ENCODE assay signal across 12 mouse cellular contexts in genomic region chr6:108969477-108970176, GRCm38 (mm10).
DNase-seq lines count a peak whose midpoint lies in the region; ATAC-seq and TF ChIP-seq lines count a peak whose summit lies in the region.
"Had no signal": no experiment of that assay in that cellular context is flagged by ENCODE, and none has a peak within 500 bp of the region (broad histone marks: within the 10 kb centered on the region; RNA-seq: fewer than 3 reads in every experiment).

No protein-coding gene starts in this region.

- H3K36me3 ChIP-seq in hindbrain, embryonic 13.5 days, result no peaks in the 10 kb centered on the region
- H3K36me3 ChIP-seq in hindbrain, embryonic 10.5 days, result no peaks in the 10 kb centered on the region
- H3K36me3 ChIP-seq in lung, embryonic 14.5 days (ENCODE audit: insufficient read depth), result no peaks in the 10 kb centered on the region
- H3K36me3 ChIP-seq in forebrain, postnatal 0 days (ENCODE audit: insufficient read depth), result no peaks in the 10 kb centered on the region
- no peaks in the 10 kb centered on the region for H3K36me3 ChIP-seq in hindbrain, postnatal 0 days (ENCODE audit: insufficient read depth, low read length)

- WGBS in hindbrain, embryonic 13.5 days, result 45% methylated on average over 4 of the region's 4 CpGs
- 57% methylated on average over 4 of the region's 4 CpGs for WGBS in hindbrain, embryonic 10.5 days
- WGBS in lung, embryonic 14.5 days, result 63% methylated on average over 4 of the region's 4 CpGs
- WGBS in forebrain, postnatal 0 days, result 23% methylated on average over 4 of the region's 4 CpGs
- WGBS in hindbrain, postnatal 0 days, result 36% methylated on average over 4 of the region's 4 CpGs

- peak; percentile 66 for ATAC-seq in hindbrain, embryonic 13.5 days (ENCODE audit: low FRiP score)
- no peak for ATAC-seq in lung, embryonic 14.5 days (ENCODE audit: insufficient read depth)
- ATAC-seq in forebrain, postnatal 0 days, result no peak
- ATAC-seq in hindbrain, postnatal 0 days, result no peak

- 0 out of 2 replicates have a peak, but pooled peaks cover 4% of the 10 kb centered on the region for H3K4me1 ChIP-seq in hindbrain, embryonic 13.5 days (replicated peaks)
- H3K4me1 ChIP-seq in hindbrain, embryonic 10.5 days (replicated peaks), result no peaks in the 10 kb centered on the region
- H3K4me1 ChIP-seq in lung, embryonic 14.5 days (ENCODE audit: insufficient read depth), result no peaks in the 10 kb centered on the region
- no peaks in the 10 kb centered on the region for H3K4me1 ChIP-seq in forebrain, postnatal 0 days (ENCODE audit: insufficient read depth)
- H3K4me1 ChIP-seq in hindbrain, postnatal 0 days (ENCODE audit: insufficient read depth, low read length), result no peaks in the 10 kb centered on the region

- no peak overlapping the region; the same call in 1 of the 2 replicates for H3K27ac ChIP-seq in hindbrain, embryonic 13.5 days
- no peak overlapping the region for H3K27ac ChIP-seq in hindbrain, embryonic 10.5 days
- no peak overlapping the region for H3K27ac ChIP-seq in lung, embryonic 14.5 days (ENCODE audit: low read depth)
- H3K27ac ChIP-seq in forebrain, postnatal 0 days (ENCODE audit: low read depth, low read length), result no peak overlapping the region
- peak overlapping the region; percentile 32; the same call in 1 of the 2 replicates for H3K27ac ChIP-seq in hindbrain, postnatal 0 days
- H3K27ac ChIP-seq: stomach, postnatal 0 days had no signal

- no peak overlapping the region for H3K4me2 ChIP-seq in hindbrain, embryonic 13.5 days
- H3K4me2 ChIP-seq in lung, embryonic 14.5 days, result no peak overlapping the region
- no peak overlapping the region for H3K4me2 ChIP-seq in forebrain, postnatal 0 days (ENCODE audit: low read depth)
- no peak overlapping the region for H3K4me2 ChIP-seq in hindbrain, postnatal 0 days (ENCODE audit: low read depth, low read length)
- H3K4me2 ChIP-seq: liver, embryonic 11.5 days had no signal

- no peak for DNase-seq in hindbrain, embryonic 10.5 days (ENCODE audit: low spot score)
- DNase-seq in lung, embryonic 14.5 days, result peak; percentile 45
- DNase-seq in lung, postnatal 4 days, result no peak
- peak; percentile 19 for DNase-seq in forebrain, postnatal 0 days
- DNase-seq in hindbrain, postnatal 0 days (ENCODE audit: low spot score), result peak; percentile 68
- DNase-seq in spleen, adult 18-20 months, result no peak
- DNase-seq: gastrocnemius, postnatal 36 days; lung, postnatal 14 days; thymus, postnatal 4 days had no signal

- TF ChIP-seq CTCF in lung, embryonic 14.5 days (IDR thresholded peaks at IDR 0.05; ENCODE audit: low read depth), result no peak
- no peak for TF ChIP-seq CTCF in forebrain, postnatal 0 days (IDR thresholded peaks at IDR 0.05; ENCODE audit: low read depth)
- no peak for TF ChIP-seq CTCF in hindbrain, postnatal 0 days (IDR thresholded peaks at IDR 0.05; ENCODE audit: low read depth)

- H3K9ac ChIP-seq in hindbrain, embryonic 13.5 days, result no peak overlapping the region
- no peak overlapping the region for H3K9ac ChIP-seq in lung, embryonic 14.5 days
- no peak overlapping the region for H3K9ac ChIP-seq in forebrain, postnatal 0 days
- H3K9ac ChIP-seq in hindbrain, postnatal 0 days (replicated peaks; ENCODE audit: low read length), result no peak overlapping the region

- no peaks in the 10 kb centered on the region for H3K27me3 ChIP-seq in hindbrain, embryonic 13.5 days
- H3K27me3 ChIP-seq in hindbrain, embryonic 10.5 days (ENCODE audit: insufficient read depth, poor library complexity, severe bottlenecking), result no peaks in the 10 kb centered on the region
- no peaks in the 10 kb centered on the region for H3K27me3 ChIP-seq in lung, embryonic 14.5 days (ENCODE audit: insufficient read depth, low read length)
- no peaks in the 10 kb centered on the region for H3K27me3 ChIP-seq in forebrain, postnatal 0 days (ENCODE audit: insufficient read depth, low read length)
- no peaks in the 10 kb centered on the region for H3K27me3 ChIP-seq in hindbrain, postnatal 0 days (ENCODE audit: insufficient read depth, low read length)

- no peaks in the 10 kb centered on the region for H3K9me3 ChIP-seq in hindbrain, embryonic 13.5 days
- H3K9me3 ChIP-seq in hindbrain, embryonic 10.5 days, result no peaks in the 10 kb centered on the region
- H3K9me3 ChIP-seq in lung, embryonic 14.5 days (ENCODE audit: low read depth, low read length), result no peaks in the 10 kb centered on the region
- H3K9me3 ChIP-seq in forebrain, postnatal 0 days (ENCODE audit: low read length), result no peaks in the 10 kb centered on the region
- H3K9me3 ChIP-seq in hindbrain, postnatal 0 days (ENCODE audit: low read length), result no peaks in the 10 kb centered on the region

- H3K4me3 ChIP-seq in hindbrain, embryonic 13.5 days, result no peak overlapping the region
- no peak overlapping the region for H3K4me3 ChIP-seq in hindbrain, embryonic 10.5 days
- no peak overlapping the region for H3K4me3 ChIP-seq in lung, embryonic 14.5 days (ENCODE audit: low read depth, low read length)
- H3K4me3 ChIP-seq in forebrain, postnatal 0 days (ENCODE audit: low read depth, low read length), result no peak overlapping the region
- no peak overlapping the region for H3K4me3 ChIP-seq in hindbrain, postnatal 0 days (ENCODE audit: low read length)

Comparison
In these comparisons a context has a peak if more than half of its experiments do, and no peak if none do; other contexts are left out.
1. DNase-seq: peak in lung, embryonic 14.5 days (single experiment), forebrain, postnatal 0 days (single experiment) and hindbrain, postnatal 0 days (single experiment); none in hindbrain, embryonic 10.5 days (single experiment), lung, postnatal 4 days (0 of 2) and spleen, adult 18-20 months (0 of 2).